Mouse (Mus musculus): ENCODE measurements around the gene Lmo2. TPM values are rescaled to one million over a fixed set of nuclear protein-coding genes. Genes with fewer than 3 reads are reported as not detected.

Lmo2 gene
- total and polyA plus RNA-seq, 3 experiments: 43.3 to 108 (median 63.6) TPM

DNA sequence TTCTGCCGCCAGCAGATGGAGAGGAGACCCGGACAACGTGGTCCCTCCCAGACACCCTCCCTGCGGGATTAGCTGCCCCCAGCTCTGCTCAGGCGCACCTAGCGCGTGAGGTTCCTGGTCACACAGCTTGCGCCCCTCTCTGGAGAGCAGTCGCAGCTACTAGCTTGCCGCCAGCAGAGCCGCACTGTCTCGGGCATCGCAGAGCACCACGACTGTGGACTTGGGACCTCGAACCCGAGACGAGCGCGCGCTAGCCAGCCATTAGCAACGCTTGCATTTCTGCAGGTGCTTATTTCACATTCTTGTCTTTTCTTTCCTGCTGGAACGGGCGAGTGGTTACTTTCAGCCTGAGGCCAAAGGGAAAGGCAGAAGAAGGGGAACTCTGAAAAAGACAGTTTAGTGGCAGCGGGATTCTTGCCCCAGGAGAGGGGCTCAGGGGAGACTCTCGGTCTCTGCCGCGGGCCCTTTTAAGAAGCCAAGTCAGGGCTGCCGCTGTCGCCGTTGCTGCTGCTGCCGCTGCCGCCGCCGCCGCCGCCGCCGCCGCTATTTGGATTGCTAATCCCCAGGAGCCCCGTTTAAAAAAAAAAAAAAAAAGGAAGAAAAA, 11.8 kb downstream of the Lmo2 start:
- H3K9ac ChIP-seq (ENCODE audit: insufficient read depth, low read depth): peak overlapping the region; percentile 99
- peaks cover 11 to 19% of the 10 kb centered on the region in 2 experiments for H3K36me3 ChIP-seq (replicated peaks in 1 of 2; ENCODE audit: control insufficient read depth in 1 of 2, insufficient read depth in 1 of 2, low read length in 1 of 2)
- peaks cover 36% of the 10 kb centered on the region for H3K79me2 ChIP-seq (replicated peaks; ENCODE audit: control insufficient read depth, extremely low read depth, insufficient read depth, poor library complexity, severe bottlenecking)
- no peaks in the 10 kb centered on the region for H3K9me3 ChIP-seq (replicated peaks; ENCODE audit: low read length)
- DNase-seq (ENCODE audit: extremely low read depth): peak; percentile 81
- in situ Hi-C loops (cut with MboI; ENCODE audit: low pct_ligation_motif_present, low pct_unique_long_range_greater_than_20kb, low sequenced_read_pairs) (no loop called here), dilution Hi-C loops (cut with MboI; ENCODE audit: extremely low pct_ligation_motif_present, extremely low pct_unique_long_range_greater_than_20kb, low sequenced_read_pairs) (no loop called here)
- H3K4me2 ChIP-seq (ENCODE audit: insufficient read depth, low read depth, poor library complexity, severe bottlenecking): peak overlapping the region; percentile 70
- peak overlapping the region; percentile 68 to 81 (median 75) for H3K4me3 ChIP-seq (replicated peaks in 1 of 3; ENCODE audit: low read depth in 2 of 3, low read length in 2 of 3, poor library complexity in 1 of 3)
- peaks cover 12 to 53% of the 10 kb centered on the region in 2 experiments for H3K4me1 ChIP-seq (ENCODE audit: control insufficient read depth in 1 of 2, insufficient read depth in 2 of 2)
- H3K27me3 ChIP-seq (replicated peaks): peaks cover 5% of the 10 kb centered on the region
- TF ChIP-seq EP300 (IDR thresholded peaks at IDR 0.05; ENCODE audit: low read length): no peak; the same call in 1 of the 2 replicates
- TF ChIP-seq ZMIZ1 (IDR thresholded peaks at IDR 0.05; ENCODE audit: low read depth, low read length): 0 out of 2 replicates have a peak, but pooled peaks have one; percentile 64
- TF ChIP-seq SIN3A (IDR thresholded peaks at IDR 0.05; ENCODE audit: low read length): peak; percentile 46; the same call in 1 of the 2 replicates
- TF ChIP-seq RCOR1 (conservative IDR thresholded peaks at IDR 0.05; ENCODE audit: low read depth, low read length): 0 out of 2 replicates have a peak, but pooled peaks have one; percentile 3
- TF ChIP-seq HCFC1 (IDR thresholded peaks at IDR 0.05; ENCODE audit: low read depth, low read length): no peak
- TF ChIP-seq POLR2AphosphoS2 (IDR thresholded peaks at IDR 0.05; ENCODE audit: low read depth, low read length): no peak
- TF ChIP-seq MXI1 (IDR thresholded peaks at IDR 0.05; ENCODE audit: low read depth, low read length): peak; percentile 56
- TF ChIP-seq TCF12 (IDR thresholded peaks at IDR 0.05; ENCODE audit: low read depth, low read length): peak; percentile 73; the same call in 1 of the 2 replicates
- peak; percentile 60 for TF ChIP-seq POLR2A (IDR thresholded peaks at IDR 0.05; ENCODE audit: low read depth, low read length)
- no peak for TF ChIP-seq ZKSCAN1 (IDR thresholded peaks at IDR 0.05; ENCODE audit: borderline replicate concordance, low read depth, low read length)
- peak; percentile 72 for TF ChIP-seq NRF1 (IDR thresholded peaks at IDR 0.05; ENCODE audit: low read depth, low read length)
- TF ChIP-seq USF1 (IDR thresholded peaks at IDR 0.05; ENCODE audit: low read depth, low read length): no peak
- no peak for TF ChIP-seq CHD1 (IDR thresholded peaks at IDR 0.05; ENCODE audit: low read depth, low read length)
- TF ChIP-seq E2F4 (IDR thresholded peaks at IDR 0.05; ENCODE audit: insufficient replicate concordance, low read depth, low read length): no peak
- TF ChIP-seq UBTF (IDR thresholded peaks at IDR 0.05; ENCODE audit: low read depth, low read length): peak; percentile 50; the same call in 1 of the 2 replicates
- TF ChIP-seq ETS1 (conservative IDR thresholded peaks at IDR 0.05; ENCODE audit: low read depth, low read length): no peak
- 0 out of 2 replicates have a peak, but pooled peaks have one; percentile 1 for TF ChIP-seq ZC3H11A (IDR thresholded peaks at IDR 0.05; ENCODE audit: low read depth, low read length)
- TF ChIP-seq MAX (IDR thresholded peaks at IDR 0.05; ENCODE audit: low read length): peak; percentile 89
- peak; percentile 13; the same call in 1 of the 2 replicates for TF ChIP-seq CHD2 (IDR thresholded peaks at IDR 0.05; ENCODE audit: low read length)
- peak in 1 of 2 experiments; percentile 66; a peak in 2 of 4 replicates for TF ChIP-seq CTCF (conservative IDR thresholded peaks at IDR 0.05 in 1 of 2, IDR thresholded peaks at IDR 0.05 in 1 of 2; ENCODE audit: low read depth in 2 of 2, low read length in 2 of 2)
- no peak for TF ChIP-seq TBP (conservative IDR thresholded peaks at IDR 0.05; ENCODE audit: low read depth, low read length)
- peak; percentile 51 for TF ChIP-seq ELF1 (IDR thresholded peaks at IDR 0.05; ENCODE audit: low read depth, low read length)
- TF ChIP-seq JUN (IDR thresholded peaks at IDR 0.05; ENCODE audit: insufficient read depth, low read depth, low read length): no peak
- no peak for TF ChIP-seq ZNF384 (IDR thresholded peaks at IDR 0.05; ENCODE audit: low read depth, low read length)
- TF ChIP-seq USF2 (conservative IDR thresholded peaks at IDR 0.05; ENCODE audit: low read depth, low read length): no peak
- peak; percentile 66 for TF ChIP-seq MYC (IDR thresholded peaks at IDR 0.05; ENCODE audit: low read depth, low read length)
- peak; percentile 91 for TF ChIP-seq MAZ (IDR thresholded peaks at IDR 0.05; ENCODE audit: low read depth, low read length)
- TF ChIP-seq GABPA (IDR thresholded peaks at IDR 0.05; ENCODE audit: insufficient replicate concordance, low read depth, low read length): no peak
- peak; percentile 79 for TF ChIP-seq SMC3 (IDR thresholded peaks at IDR 0.05; ENCODE audit: low read depth, low read length)
- TF ChIP-seq IRF4 (IDR thresholded peaks at IDR 0.05; ENCODE audit: low read depth, low read length): peak; percentile 37; the same call in 1 of the 2 replicates
- TF ChIP-seq BHLHE40 (IDR thresholded peaks at IDR 0.05; ENCODE audit: low read depth, low read length): peak; percentile 68
- TF ChIP-seq JUND (conservative IDR thresholded peaks at IDR 0.05; ENCODE audit: low read depth, low read length): no peak
- TF ChIP-seq MEF2A (IDR thresholded peaks at IDR 0.05; ENCODE audit: borderline replicate concordance, low read depth, low read length): peak; percentile 59
- TF ChIP-seq MAFK (IDR thresholded peaks at IDR 0.05; ENCODE audit: insufficient replicate concordance, low read length): no peak
- no peak for TF ChIP-seq PAX5 (IDR thresholded peaks at IDR 0.05; ENCODE audit: low read length)
- 0 out of 2 replicates have a peak, but pooled peaks have one; percentile 17 for TF ChIP-seq KAT2A (IDR thresholded peaks at IDR 0.05; ENCODE audit: insufficient replicate concordance, low read length)
- peak; percentile 74 for TF ChIP-seq NELFE (IDR thresholded peaks at IDR 0.05; ENCODE audit: low read depth, low read length)
- peak; percentile 54 for TF ChIP-seq RAD21 (IDR thresholded peaks at IDR 0.05; ENCODE audit: low read depth, low read length)
- H3K27ac ChIP-seq (ENCODE audit: insufficient read depth, low read depth): peak overlapping the region; percentile 74
